Mouse (Mus musculus) liver, postnatal 0 days (tissue): ENCODE measurements around the gene Hoxa5.

Experiments
- CTCF ChIP-seq: sonication (generic); IDR thresholded peaks from 2 replicates; pipeline ENCODE4 v1.5.1; 2016; ENCODE audit warnings: antibody characterized with exemption, low read depth
- EP300 ChIP-seq: IDR thresholded peaks from 2 replicates; pipeline ENCODE4 v1.6.1; 2016; ENCODE audit warnings: antibody characterized with exemption, low read depth, mild to moderate bottlenecking

DNA sequence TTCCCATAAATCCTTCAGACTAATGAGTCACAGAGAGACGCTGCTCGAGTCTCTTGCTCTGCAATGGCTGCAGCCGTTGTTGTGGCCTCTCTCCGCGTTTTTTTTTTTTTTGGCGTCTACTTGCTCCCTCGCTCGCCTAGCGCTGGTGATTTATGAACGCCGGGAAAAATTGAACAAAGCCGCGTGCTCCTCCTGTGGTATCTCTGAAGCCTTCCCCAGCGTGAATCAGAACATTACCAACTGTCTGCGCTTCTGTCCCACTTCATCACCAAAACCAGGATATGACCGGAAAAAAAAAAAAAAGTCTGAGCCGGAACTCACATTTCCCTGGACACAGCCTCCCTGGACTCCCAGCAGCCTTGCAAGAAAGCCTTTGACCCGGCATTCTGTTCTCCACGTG is 19.2 kb downstream of the Hoxa5 start:
- TF ChIP-seq EP300 (no peak), CTCF (no peak)
